Mouse (Mus musculus) C2C12 (cell line): Measurements from ENCODE around the gene Pid1.

Experiments used
- CEBPB ChIP-seq: IDR thresholded peaks from one replicate; pipeline ENCODE4 v1.6.1; 2011; ENCODE audit warnings: low read depth, mild to moderate bottlenecking, control low read depth, moderate library complexity
- CTCF ChIP-seq: IDR thresholded peaks from one replicate; pipeline ENCODE4 v1.5.1; 2011; ENCODE audit not compliant: control insufficient read depth, insufficient read depth, insufficient read length
- MAX ChIP-seq: IDR thresholded peaks from one replicate; pipeline ENCODE4 v1.6.1; 2011; ENCODE audit warnings: mild to moderate bottlenecking, control low read depth
- MYOD1 ChIP-seq: IDR thresholded peaks from one replicate; pipeline ENCODE4 v1.6.1; 2011; ENCODE audit warnings: low read depth; ENCODE audit not compliant: control insufficient read depth, insufficient read length
- MYOG ChIP-seq: IDR thresholded peaks from one replicate; pipeline ENCODE4 v1.6.1; 2011; ENCODE audit not compliant: control insufficient read depth, insufficient read length; ENCODE audit errors: extremely low read depth
- USF1 ChIP-seq: IDR thresholded peaks from one replicate; pipeline ENCODE4 v1.6.1; 2011; ENCODE audit warnings: low read depth, mild to moderate bottlenecking, control low read depth, moderate library complexity

DNA sequence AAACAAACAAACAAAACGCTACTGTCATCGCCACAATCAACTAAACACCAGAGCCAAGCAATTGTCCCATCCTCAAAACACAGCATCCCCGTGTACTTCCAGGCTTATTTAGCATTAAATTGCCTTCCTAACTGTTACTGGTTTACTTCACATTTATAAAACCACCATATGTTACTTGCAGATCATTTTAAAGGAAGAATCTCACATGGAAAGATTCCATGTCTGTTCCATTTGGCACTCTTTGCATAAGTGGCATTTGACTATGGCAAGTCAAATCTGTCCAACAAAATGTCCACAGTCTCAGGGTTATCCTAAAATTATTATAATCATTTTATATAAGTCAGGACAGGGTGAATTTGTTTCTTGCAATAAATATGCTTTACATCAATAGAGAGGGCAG is 32.8 kb upstream of the Pid1 start:
- no peak for TF ChIP-seq CEBPB
- TF ChIP-seq MAX: no peak
- TF ChIP-seq CTCF: no peak
- no peak for TF ChIP-seq USF1
- no peak for TF ChIP-seq MYOD1
- no peak for TF ChIP-seq MYOG
